8 mouse cellular contexts compared by ENCODE assay signal in the genomic region with DNA sequence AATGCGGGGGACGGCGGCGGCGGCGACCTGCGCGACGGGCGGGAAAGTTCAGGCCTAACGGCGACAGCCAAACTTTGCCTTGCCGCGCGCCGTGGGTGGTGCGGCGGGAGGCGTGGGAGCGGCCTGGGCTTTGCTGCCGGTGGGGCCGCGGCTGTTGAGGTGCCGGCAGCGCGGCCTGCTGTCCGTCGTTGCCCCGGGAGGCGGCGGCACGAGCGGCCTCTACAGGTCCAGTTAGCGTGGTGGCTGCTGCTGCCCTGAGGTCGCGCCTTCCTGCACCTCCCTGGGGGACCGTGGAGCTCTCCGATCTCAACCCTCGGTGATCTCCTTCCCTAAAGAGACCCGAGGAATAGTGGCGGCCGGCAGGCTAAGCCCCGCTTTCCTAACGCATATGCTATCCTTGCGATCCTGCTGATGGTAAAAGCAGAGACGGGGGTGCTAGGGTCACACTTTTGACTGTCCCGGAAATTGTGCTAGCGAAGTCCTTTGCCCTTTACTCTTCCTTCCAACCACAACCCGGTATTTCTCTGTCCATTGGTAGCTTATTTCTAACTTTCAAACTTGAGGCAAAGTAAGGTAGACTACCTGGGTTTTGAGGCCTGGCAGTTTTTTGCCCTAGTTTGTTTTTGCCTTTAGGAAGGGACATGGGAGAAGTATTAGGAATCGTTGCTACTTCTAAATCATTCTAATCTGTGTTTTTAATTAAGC. TPM values are rescaled to one million over a fixed set of nuclear protein-coding genes. Genes with fewer than 3 reads are reported as not detected.
DNase-seq lines count a peak whose midpoint lies in the region; ATAC-seq and TF ChIP-seq lines count a peak whose summit lies in the region.

No protein-coding gene starts in this region.

- no peak for TF ChIP-seq CTCF in Patski (IDR thresholded peaks at IDR 0.05)

- in situ Hi-C loops in Patski (cut with MboI; ENCODE audit: low pct_unique_long_range_greater_than_20kb), result loop anchor here (10.0 kb wide), 1 partner anchor 841 kb away; a partner anchor contains a TSS

- POLR2A ChIA-PET in Patski (lab: Charles Lee), result interaction anchor here (0.6 to 0.8 kb wide), 2 partner anchors 21 to 220 kb away, joined by 4 to 6 read pairs; no protein-coding TSS in a partner anchor

- under 1% methylated on average over 50 of the region's 50 CpGs for WGBS in embryonic facial prominence, embryonic 15.5 days
- WGBS in limb, embryonic 10.5 days, result under 1% methylated on average over 49 of the region's 50 CpGs

- no peaks in the 10 kb centered on the region for H3K9me3 ChIP-seq in embryonic facial prominence, embryonic 15.5 days (replicated peaks)
- no peaks in the 10 kb centered on the region for H3K9me3 ChIP-seq in limb, embryonic 10.5 days (replicated peaks)

- H3K4me3 ChIP-seq in embryonic facial prominence, embryonic 15.5 days (replicated peaks), result peak overlapping the region; percentile 96
- peak overlapping the region; percentile 85 for H3K4me3 ChIP-seq in limb, embryonic 10.5 days

- H3K36me3 ChIP-seq in embryonic facial prominence, embryonic 15.5 days, result no peaks in the 10 kb centered on the region
- H3K36me3 ChIP-seq in limb, embryonic 10.5 days, result peaks cover 14% of the 10 kb centered on the region

- no peaks in the 10 kb centered on the region for H3K27me3 ChIP-seq in Patski
- H3K27me3 ChIP-seq in embryonic facial prominence, embryonic 15.5 days, result no peaks in the 10 kb centered on the region
- H3K27me3 ChIP-seq in limb, embryonic 10.5 days (ENCODE audit: low read depth, poor library complexity, severe bottlenecking), result no peaks in the 10 kb centered on the region

- intact Hi-C loops in heart, postnatal 36 days (cut with DNase I), result loop anchor here (10.0 kb wide), 2 partner anchors 831 to 941 kb away; no protein-coding TSS in a partner anchor

- CTCF ChIA-PET in Patski (lab: Charles Lee), result interaction anchor here (1.2 to 1.3 kb wide), 2 partner anchors 24 to 229 kb away, joined by 3 to 4 read pairs; no protein-coding TSS in a partner anchor

- DNase-seq in Patski (ENCODE audit: low read depth, low spot score), result peak; percentile 4
- peak; percentile 63 to 80 for DNase-seq in heart, postnatal 36 days
- DNase-seq in limb, embryonic 10.5 days (ENCODE audit: low spot score), result peak; percentile 77
- peak; percentile 56 for DNase-seq in mesoderm, embryonic 11.5 days (ENCODE audit: low read depth, low spot score)
- DNase-seq in telencephalon, adult 2 months (ENCODE audit: low read depth, low spot score), result peak; percentile 12
- no peak for DNase-seq in layer of hippocampus, adult 9-10 months (ENCODE audit: low spot score)

- ATAC-seq in CD4-positive, CD25-positive, alpha-beta regulatory T cell, adult 4 months, result peak; percentile 27
- peak; percentile 71 for ATAC-seq in Patski
- ATAC-seq in embryonic facial prominence, embryonic 15.5 days (ENCODE audit: insufficient number of reproducible peaks, low FRiP score, low TSS enrichment, low read depth), result peak; percentile 27

- H3K4me2 ChIP-seq in embryonic facial prominence, embryonic 15.5 days (replicated peaks), result peak overlapping the region; percentile 61

- peaks cover 16% of the 10 kb centered on the region for H3K4me1 ChIP-seq in embryonic facial prominence, embryonic 15.5 days
- H3K4me1 ChIP-seq in limb, embryonic 10.5 days, result peaks cover 21% of the 10 kb centered on the region

- H3K27ac ChIP-seq in embryonic facial prominence, embryonic 15.5 days (replicated peaks), result peak overlapping the region; percentile 99
- H3K27ac ChIP-seq in limb, embryonic 10.5 days, result peak overlapping the region; percentile 97

- H3K9ac ChIP-seq in embryonic facial prominence, embryonic 15.5 days, result peak overlapping the region; percentile 95

RNA-seq across cellular contexts. Expression of a gene that starts 0.8 kb away (rescaled TPM):
- 100 to 1,000 TPM in 1 of 2 experiments, 10 to 100 TPM in 1; 84.7 to 111 TPM for polyA plus RNA-seq in CD4-positive, CD25-positive, alpha-beta regulatory T cell, adult 4 months (2017; shearing (Covaris generic))
- 82.7 TPM for polyA plus RNA-seq in Patski (2021)
- polyA plus RNA-seq in embryonic facial prominence, embryonic 15.5 days (2015; fragmentation: Nextera tagmentation; extraction: Ambion mirVana), result 71.3 and 72.5 TPM in 2 replicates
- total RNA-seq in heart, postnatal 36 days (2021), result 10 to 100 TPM; 33.5 to 38.0 TPM
- 51.2 and 62.5 TPM in 2 replicates for polyA plus RNA-seq in limb, embryonic 10.5 days (2016; fragmentation: Nextera tagmentation; extraction: Ambion mirVana)

RNA-seq across cellular contexts. Expression of a gene that starts 48.2 kb away (rescaled TPM):
- under 1 TPM in 1 of 2 experiments, not detected in 1; 0.56 TPM for polyA plus RNA-seq in CD4-positive, CD25-positive, alpha-beta regulatory T cell, adult 4 months (2017; shearing (Covaris generic))
- polyA plus RNA-seq in Patski (2021), result not detected
- polyA plus RNA-seq in embryonic facial prominence, embryonic 15.5 days (2015; fragmentation: Nextera tagmentation; extraction: Ambion mirVana), result 0.75 and 1.6 TPM in 2 replicates
- under 1 TPM; 0.33 to 0.36 TPM for total RNA-seq in heart, postnatal 36 days (2021)
- polyA plus RNA-seq in limb, embryonic 10.5 days (2016; fragmentation: Nextera tagmentation; extraction: Ambion mirVana), result 0.70 and 1.3 TPM in 2 replicates

RNA-seq across cellular contexts. Expression of a gene that starts 48.3 kb away (rescaled TPM):
- not detected for polyA plus RNA-seq in CD4-positive, CD25-positive, alpha-beta regulatory T cell, adult 4 months (2017; shearing (Covaris generic))
- polyA plus RNA-seq in Patski (2021), result not detected
- not detected in 2 replicates for polyA plus RNA-seq in embryonic facial prominence, embryonic 15.5 days (2015; fragmentation: Nextera tagmentation; extraction: Ambion mirVana)
- not detected for total RNA-seq in heart, postnatal 36 days (2021)
- not detected in 2 replicates for polyA plus RNA-seq in limb, embryonic 10.5 days (2016; fragmentation: Nextera tagmentation; extraction: Ambion mirVana)
